Mouse (Mus musculus): ENCODE measurements around the gene Gpr27.

- TF ChIP-seq CTCF (conservative IDR thresholded peaks at IDR 0.05; ENCODE audit: insufficient read depth, insufficient read length, low read depth, low read length), result no peak
- no peak for TF ChIP-seq POLR2A (IDR thresholded peaks at IDR 0.05; ENCODE audit: low read depth, low read length)
Observed at GRCm38 (mm10) chr6:99731926-99732325, 39.4 kb downstream of the Gpr27 start.

All from kidney, adult 2 months (tissue).